Mouse (Mus musculus) heart, adult 2 months (tissue): ENCODE measurements at regions not wholly inside any gene's neighbourhood (a gene's known extent, or its start where the extent isn't known, plus 50 kb on each side); places are given as distances from the start of the nearest gene placed in this dataset.

ENCODE experiments used
- CTCF ChIP-seq: fragments of 200-600 bp; IDR thresholded peaks from 2 replicates; pipeline ENCODE4 v1.8.1; 2022; ENCODE audit warnings: antibody characterized with exemption, mild to moderate bottlenecking, moderate library complexity
- POLR2A ChIP-seq: fragments of 200-500 bp; IDR thresholded peaks from 2 replicates; pipeline ENCODE4 v1.6.1; 2011; ENCODE audit warnings: mild to moderate bottlenecking, low read depth, low read length, control low read depth; ENCODE audit not compliant: insufficient read depth

GRCm38 (mm10) chr11:111260691-111261383 lies 194.9 kb downstream of the Kcnj2 start:
- TF ChIP-seq CTCF (no peak), POLR2A (no peak)
